Mouse (Mus musculus) neural tube, embryonic 11.5 days (tissue): ENCODE data around the gene Aldh1a3. TPM values are rescaled to one million over a fixed set of nuclear protein-coding genes. Genes with fewer than 3 reads are reported as not detected.
A peak's percentile ranks its signal among the peaks of the same experiment; 100 is the strongest.

Experiments used
- ATAC-seq: fragments of 200-750 bp; cut with Nextera tagmentation; 2 replicates; pipeline ENCODE4 v1.8.0; 2017; ENCODE audit warnings: moderate number of reproducible peaks, mild to moderate bottlenecking, moderate TSS enrichment, moderate library complexity; ENCODE audit not compliant: insufficient read depth, low FRiP score, low TSS enrichment
- DNase-seq: peaks from one replicate; pipeline ENCODE4 v3.0.0-alpha.2; 2015; ENCODE audit warnings: low spot score
- H3K27ac ChIP-seq: fragments of 300-500 bp; sonication (generic); 2 replicates; pipeline ENCODE4 v1.5.1; 2014; ENCODE audit warnings: low read depth, mild to moderate bottlenecking, low read length
- H3K27me3 ChIP-seq: fragments of 300-500 bp; sonication (generic); 2 replicates; pipeline ENCODE4 v1.6.1; 2014; ENCODE audit warnings: mild to moderate bottlenecking, low read length, mixed read lengths; ENCODE audit not compliant: control insufficient read depth, insufficient read depth
- H3K36me3 ChIP-seq: fragments of 300-500 bp; sonication (generic); 2 replicates; pipeline ENCODE4 v1.6.1; 2014; ENCODE audit warnings: mild to moderate bottlenecking, low read length, moderate library complexity, mixed read lengths; ENCODE audit not compliant: control insufficient read depth, insufficient read depth
- H3K4me1 ChIP-seq: fragments of 300-500 bp; sonication (generic); 2 replicates; pipeline ENCODE4 v1.6.1; 2014; ENCODE audit warnings: low read length, mixed read lengths; ENCODE audit not compliant: control insufficient read depth, insufficient read depth
- H3K4me2 ChIP-seq: fragments of 300-500 bp; sonication (generic); 2 replicates; pipeline ENCODE4 v1.6.1; 2014; ENCODE audit warnings: low read depth, mild to moderate bottlenecking, moderate library complexity
- H3K4me3 ChIP-seq: fragments of 300-500 bp; sonication (generic); 2 replicates; pipeline ENCODE4 v1.5.1; 2014; ENCODE audit warnings: low read depth, low read length
- H3K9ac ChIP-seq: fragments of 300-500 bp; sonication (generic); 2 replicates; pipeline ENCODE4 v1.6.1; 2014; ENCODE audit warnings: mild to moderate bottlenecking, low read length
- H3K9me3 ChIP-seq: fragments of 300-500 bp; sonication (generic); 2 replicates; pipeline ENCODE4 v1.6.1; 2016; ENCODE audit warnings: low read length; ENCODE audit not compliant: control insufficient read depth
- WGBS: fragments of 180-500 bp; shearing (Covaris S2); extraction: QIAGEN DNeasy Blood & Tissue Kit; methylation state at CpG from one replicate; pipeline ENCODE4 v1.1.7; 2014; 5-methylcytosine and 5-hydroxymethylcytosine counted together
- microRNA-seq: library from miRNA; unstranded; fragments of <30 nt; microRNA quantifications from one replicate; pipeline ENCODE4, GENCODE M21; 2016
- polyA plus RNA-seq: library from polyadenylated mRNA; unstranded; fragments of >200 nt; fragmentation: Nextera tagmentation; extraction: Ambion mirVana; gene quantifications from 2 replicates; pipeline ENCODE4 v1.2.1, GENCODE M21; 2014

Gene Aldh1a3
- polyA plus RNA-seq, 1 experiment from 2014 or later = 1.5 TPM

DNA sequence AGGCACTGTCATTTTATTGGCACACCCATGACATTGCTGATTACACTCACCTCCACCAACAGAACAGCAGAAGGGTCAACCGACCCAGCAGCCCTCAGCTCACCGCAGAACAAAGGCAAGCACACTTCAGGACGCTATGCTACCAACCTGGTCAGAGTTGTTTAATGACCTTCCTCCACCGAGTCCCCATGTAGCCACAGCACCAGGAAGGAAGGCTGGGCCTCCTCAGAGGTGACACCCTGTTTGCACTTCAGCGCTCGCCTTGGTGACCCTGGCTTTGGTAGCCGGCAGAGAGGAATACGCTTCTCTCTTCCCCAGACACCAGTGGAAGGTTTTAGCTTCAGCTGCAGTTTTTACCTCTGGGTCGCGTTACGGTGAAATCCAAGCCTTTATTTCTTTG is 77.6 kb downstream of the Aldh1a3 start:
- Histone ChIP-seq H3K4me1 (no peaks in the 10 kb centered on the region; the same call in 1 of the 2 replicates), H3K9me3 (no peaks in the 10 kb centered on the region), H3K27ac (no peak overlapping the region), H3K9ac (no peak overlapping the region), H3K27me3 (no peaks in the 10 kb centered on the region), H3K4me3 (no peak overlapping the region), H3K4me2 (no peak overlapping the region), H3K36me3 (no peaks in the 10 kb centered on the region)
- 57% methylated on average over 11 of the region's 11 CpGs for WGBS
- ATAC-seq = no peak
- DNase-seq = no peak

DNA sequence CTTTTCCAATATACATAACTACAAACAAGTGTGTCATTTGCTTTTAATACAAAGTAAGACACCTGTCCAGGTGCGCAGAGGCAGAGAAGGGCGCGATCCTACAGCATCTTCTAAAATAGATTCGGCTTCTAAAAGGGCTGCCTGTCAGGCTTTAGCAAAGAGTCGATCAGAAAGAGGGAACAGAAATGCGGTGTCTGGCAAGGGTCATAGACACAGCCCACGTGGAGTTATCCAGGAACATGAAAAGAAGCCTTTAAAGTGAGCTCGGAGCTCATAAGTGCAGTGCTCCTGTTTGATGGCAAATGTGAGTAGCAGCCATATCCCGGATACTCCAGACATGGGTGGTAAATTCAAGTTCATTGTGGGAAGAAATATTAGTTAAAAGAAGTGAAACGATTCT is 78.7 kb downstream of the Aldh1a3 start:
- no peaks in the 10 kb centered on the region for H3K36me3 ChIP-seq
- 89% methylated on average over 10 of the region's 10 CpGs for WGBS
- no peak overlapping the region for H3K4me3 ChIP-seq
- H3K4me2 ChIP-seq = no peak overlapping the region
- H3K9me3 ChIP-seq = no peaks in the 10 kb centered on the region
- H3K27me3 ChIP-seq = no peaks in the 10 kb centered on the region
- no peak for DNase-seq
- H3K9ac ChIP-seq = no peak overlapping the region
- no peak overlapping the region for H3K27ac ChIP-seq
- no peaks in the 10 kb centered on the region; the same call in 1 of the 2 replicates for H3K4me1 ChIP-seq
- ATAC-seq = no peak

DNA sequence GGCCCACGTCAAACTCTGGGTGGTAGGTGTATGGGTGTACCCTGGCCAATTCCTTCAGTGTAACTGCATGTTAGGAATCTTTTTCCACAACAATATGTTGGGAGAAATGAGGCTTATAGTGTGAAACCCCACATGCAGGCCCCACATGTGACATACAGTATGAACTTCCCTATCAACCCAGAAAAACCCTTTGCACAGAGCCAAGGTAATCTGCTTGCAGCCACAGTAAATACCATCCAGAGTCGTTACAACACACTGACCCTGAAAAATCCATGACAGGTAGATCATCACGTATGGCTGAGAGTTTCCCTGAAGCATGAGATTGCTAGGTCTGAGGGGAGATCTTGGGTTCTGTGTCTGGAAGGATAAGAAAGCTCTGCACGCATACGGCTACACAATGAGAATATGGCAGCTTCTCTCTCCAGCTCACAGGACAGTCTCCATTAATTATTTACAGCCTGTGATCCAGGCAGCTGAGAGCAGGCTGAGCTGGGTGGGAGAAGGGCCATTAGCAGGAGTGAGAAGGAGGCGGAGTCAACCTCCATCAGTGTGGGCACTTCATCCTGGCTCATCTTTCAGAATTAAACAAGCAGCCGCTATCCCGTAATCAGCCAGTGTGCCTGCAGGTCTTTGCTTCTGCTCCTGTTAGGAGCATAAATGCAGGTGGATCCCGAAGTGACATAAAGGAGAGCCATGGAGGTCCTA is 80.2 kb downstream of the Aldh1a3 start:
- Histone ChIP-seq H3K4me2 (no peak overlapping the region), H3K27me3 (no peaks in the 10 kb centered on the region), H3K27ac (no peak overlapping the region), H3K4me1 (no peaks in the 10 kb centered on the region; the same call in 1 of the 2 replicates), H3K4me3 (no peak overlapping the region), H3K9me3 (no peaks in the 10 kb centered on the region), H3K9ac (no peak overlapping the region; the same call in 1 of the 2 replicates), H3K36me3 (no peaks in the 10 kb centered on the region)
- WGBS = 28% methylated on average over 9 of the region's 9 CpGs
- ATAC-seq (peak; percentile 61; the same call in 1 of the 2 replicates), DNase-seq (peak; percentile 49)

DNA sequence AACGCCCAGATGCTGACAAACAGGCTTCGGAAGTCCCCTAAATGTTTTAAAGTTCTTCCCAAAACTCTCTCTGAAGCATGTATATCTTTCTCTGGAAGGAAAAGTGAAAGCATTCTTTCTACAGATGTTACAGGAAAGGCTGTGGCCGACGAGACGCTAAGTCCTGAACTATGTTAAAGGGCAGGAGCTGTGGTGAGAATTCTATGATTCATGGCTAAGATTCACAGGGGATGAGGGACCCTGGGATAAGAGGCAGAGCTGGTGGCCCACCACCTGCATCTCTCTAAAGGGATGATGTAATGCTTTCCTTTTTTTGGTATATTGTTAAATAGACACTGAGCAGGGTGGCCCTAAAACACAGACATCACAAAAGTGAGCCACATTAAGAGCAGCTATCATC is 84.0 kb downstream of the Aldh1a3 start:
- no peak for ATAC-seq
- Histone ChIP-seq H3K27ac (no peak overlapping the region), H3K4me1 (no peaks in the 10 kb centered on the region; the same call in 1 of the 2 replicates), H3K4me2 (no peak overlapping the region), H3K9me3 (no peaks in the 10 kb centered on the region), H3K9ac (no peak overlapping the region), H3K4me3 (no peak overlapping the region), H3K27me3 (no peaks in the 10 kb centered on the region), H3K36me3 (no peaks in the 10 kb centered on the region)
- 87% methylated on average over 5 of the region's 5 CpGs for WGBS
- DNase-seq = no peak

DNA sequence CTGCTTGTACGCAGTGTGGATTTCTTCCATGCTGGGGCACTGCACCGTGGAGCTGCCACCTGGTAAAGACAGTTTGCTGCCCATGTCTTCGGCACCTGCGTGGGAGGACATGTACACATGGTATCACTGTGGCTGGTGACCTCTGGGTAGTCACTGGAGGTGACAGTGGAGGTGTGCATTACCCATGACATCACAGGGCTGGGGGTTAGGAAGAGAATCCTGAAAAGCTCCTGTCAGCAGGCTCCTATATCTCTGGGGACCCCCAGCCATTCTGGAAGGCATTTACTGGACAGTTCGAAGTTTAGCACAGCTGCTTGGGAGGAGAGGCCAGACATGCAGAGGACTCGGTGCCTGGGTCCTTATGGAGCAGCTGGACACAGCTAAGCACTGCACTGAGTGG is 84.5 kb downstream of the Aldh1a3 start:
- Histone ChIP-seq H3K27me3 (no peaks in the 10 kb centered on the region), H3K9ac (no peak overlapping the region), H3K9me3 (no peaks in the 10 kb centered on the region), H3K4me2 (no peak overlapping the region), H3K4me1 (no peaks in the 10 kb centered on the region; the same call in 1 of the 2 replicates), H3K4me3 (no peak overlapping the region), H3K36me3 (no peaks in the 10 kb centered on the region), H3K27ac (no peak overlapping the region)
- no peak for DNase-seq
- 78% methylated on average over 6 of the region's 6 CpGs for WGBS
- no peak for ATAC-seq

DNA sequence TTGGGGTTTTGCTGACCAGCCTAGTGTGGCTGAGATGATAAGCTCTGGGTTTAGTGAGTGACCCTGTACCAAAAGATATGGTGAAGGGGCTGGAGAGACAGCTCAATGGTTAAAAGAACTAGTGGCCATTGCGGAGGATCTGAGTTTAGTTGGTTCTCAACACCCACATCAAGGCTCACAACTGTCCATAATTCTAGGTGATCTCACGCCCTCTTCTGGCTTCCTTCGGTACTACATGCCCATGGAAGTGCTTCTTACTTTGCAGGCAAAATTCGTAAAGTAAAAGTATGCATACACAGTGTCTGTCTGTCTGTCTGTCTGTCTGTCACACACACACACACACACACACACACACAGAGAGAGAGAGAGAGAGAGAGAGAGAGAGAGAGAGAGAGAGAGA is 85.0 kb downstream of the Aldh1a3 start:
- Histone ChIP-seq H3K9me3 (no peaks in the 10 kb centered on the region), H3K36me3 (no peaks in the 10 kb centered on the region), H3K4me2 (no peak overlapping the region), H3K4me3 (no peak overlapping the region), H3K9ac (no peak overlapping the region), H3K4me1 (no peaks in the 10 kb centered on the region; the same call in 1 of the 2 replicates), H3K27me3 (no peaks in the 10 kb centered on the region), H3K27ac (no peak overlapping the region)
- WGBS = 42% methylated on average over 4 of the region's 4 CpGs
- ATAC-seq (no peak), DNase-seq (peak; percentile 56)

Small RNA genes lying within 50 kb of the gene (microRNA-seq; reads per million reads assigned to microRNA genes)
- not detected for gene Mir7057

Other genes with a start within 250 kb of the Aldh1a3 start
- not detected in 2 replicates for gene Gm10974, start 61.6 kb downstream of the Aldh1a3 start, polyA plus RNA-seq
- gene Lrrk1, start 39.2 kb downstream of the Aldh1a3 start, polyA plus RNA-seq = 5.5 and 7.0 TPM in 2 replicates